Mouse (Mus musculus) left cerebral cortex, postnatal 36 days (tissue): ENCODE results near the gene Ppp1r12c. TPM values are rescaled to one million over a fixed set of nuclear protein-coding genes. Genes with fewer than 3 reads are reported as not detected.
"Not testable (repeated sequence)": the region's sequence is repeated elsewhere in the genome, so short reads cannot be mapped to it uniquely, and the experiment has no call there.

Experiments
- DNase-seq, 2 experiments: peaks; one replicate each; pipeline ENCODE4 v3.0.0; 2021 to 2022; ENCODE audit warnings: low spot score in 2 of 2, mixed read lengths in 1 of 2
- intact Hi-C: fragments of 180-260 bp; cut with DNase I; formaldehyde crosslinking; loops from one replicate; pipeline ENCODE4 v1.15.1; 2025
- total RNA-seq, 2 experiments: library from RNA; stranded (reverse); gene quantifications; 2 replicates each; pipeline ENCODE4 v1.2.3; 2021

Gene Ppp1r12c
- total RNA-seq = 100 to 1,000 TPM; 142 to 168 TPM

- peak; percentile 97 for DNase-seq
- intact Hi-C loops = no loop called here
Observed at GRCm38 (mm10) chr7:4501558-4502397, at the start of gene Ppp1r12c. Gene Ppp1r12c, minus strand, starts transcription at chr7:4501680.

GRCm38 (mm10) chr7:4547221-4547641 is 45.8 kb upstream of the Ppp1r12c start, which contains the start of gene Syt5:
Gene Syt5, minus strand, starts transcription at chr7:4547541.
- intact Hi-C loops = no loop called here
- peak; percentile 71 to 75 for DNase-seq

- peak; percentile 93 to 97 for DNase-seq
- intact Hi-C loops = no loop called here
Observed at GRCm38 (mm10) chr7:4546591-4547131, 45.2 kb upstream of the Ppp1r12c start.

DNA sequence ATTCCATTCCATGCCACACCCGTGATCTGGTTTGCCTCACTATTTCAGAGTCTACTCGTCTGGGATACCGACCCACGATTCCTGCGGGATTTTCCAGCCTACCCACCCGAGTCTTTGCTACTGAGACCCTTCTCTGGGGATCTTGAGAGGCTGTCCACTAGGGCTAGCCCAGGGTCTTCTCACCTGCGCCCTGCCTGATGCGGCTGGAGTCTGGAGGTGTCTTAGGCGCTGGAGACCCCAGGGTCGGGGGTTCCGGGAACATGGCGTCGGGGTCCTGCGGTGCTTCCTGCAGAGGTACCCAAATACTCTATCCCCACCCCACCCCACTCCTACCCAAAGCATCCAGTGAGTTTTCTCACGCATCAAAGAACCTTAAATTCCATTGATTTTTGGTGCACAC is 44.6 kb upstream of the Ppp1r12c start:
- intact Hi-C loops = no loop called here
- DNase-seq = peak in 1 of 2 experiments; percentile 24

- intact Hi-C loops = no loop called here
- no peak for DNase-seq
Observed at GRCm38 (mm10) chr7:4542013-4542412, 40.5 kb upstream of the Ppp1r12c start.

- no peak for DNase-seq
- intact Hi-C loops = no loop called here
Observed at GRCm38 (mm10) chr7:4541344-4541743, 39.9 kb upstream of the Ppp1r12c start.

DNA sequence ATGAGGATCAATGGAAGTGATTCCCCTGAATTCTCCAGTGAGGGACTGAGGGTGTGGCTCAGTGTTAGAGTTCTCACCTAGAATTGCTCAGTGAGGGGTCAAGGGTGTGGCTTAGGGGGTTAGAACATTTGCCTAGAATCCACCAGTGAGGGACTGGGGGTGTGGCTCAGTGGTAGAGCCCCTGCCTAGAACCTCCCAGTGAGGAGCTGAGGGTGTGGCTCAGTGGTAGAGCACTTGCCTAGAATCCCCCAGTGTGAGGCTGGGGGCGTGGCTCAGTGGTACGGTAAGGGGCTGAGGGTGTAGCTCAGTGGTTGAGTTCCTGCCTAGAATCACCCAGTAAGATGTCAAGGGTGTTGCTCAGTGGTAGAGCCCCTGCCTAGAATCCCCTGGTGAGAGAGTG is 37.5 kb upstream of the Ppp1r12c start:
- intact Hi-C loops = no loop called here
- no peak for DNase-seq

DNA sequence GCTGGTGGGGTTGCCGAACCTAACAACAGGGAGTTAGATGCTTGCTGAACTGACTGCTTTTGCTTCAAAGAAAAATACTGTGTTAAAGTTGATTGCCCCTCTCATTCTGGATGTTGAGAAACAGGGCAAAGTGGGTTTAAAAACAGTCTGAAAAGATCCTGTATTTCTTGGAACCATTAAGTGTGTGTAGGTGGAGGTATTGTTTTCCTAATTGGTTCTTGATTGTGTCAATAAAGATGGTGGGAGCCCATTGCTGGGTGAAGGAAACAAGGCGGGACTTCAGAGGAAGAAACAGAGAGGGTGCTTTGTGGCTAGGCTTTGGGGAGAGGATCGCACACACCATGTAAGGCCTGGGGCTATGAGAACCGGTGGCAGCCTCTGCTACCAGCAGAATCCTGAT is 35.7 kb upstream of the Ppp1r12c start:
- intact Hi-C loops = no loop called here
- no peak for DNase-seq

GRCm38 (mm10) chr7:4536369-4536768 is 34.9 kb upstream of the Ppp1r12c start:
- no peak for DNase-seq
- intact Hi-C loops = no loop called here

DNA sequence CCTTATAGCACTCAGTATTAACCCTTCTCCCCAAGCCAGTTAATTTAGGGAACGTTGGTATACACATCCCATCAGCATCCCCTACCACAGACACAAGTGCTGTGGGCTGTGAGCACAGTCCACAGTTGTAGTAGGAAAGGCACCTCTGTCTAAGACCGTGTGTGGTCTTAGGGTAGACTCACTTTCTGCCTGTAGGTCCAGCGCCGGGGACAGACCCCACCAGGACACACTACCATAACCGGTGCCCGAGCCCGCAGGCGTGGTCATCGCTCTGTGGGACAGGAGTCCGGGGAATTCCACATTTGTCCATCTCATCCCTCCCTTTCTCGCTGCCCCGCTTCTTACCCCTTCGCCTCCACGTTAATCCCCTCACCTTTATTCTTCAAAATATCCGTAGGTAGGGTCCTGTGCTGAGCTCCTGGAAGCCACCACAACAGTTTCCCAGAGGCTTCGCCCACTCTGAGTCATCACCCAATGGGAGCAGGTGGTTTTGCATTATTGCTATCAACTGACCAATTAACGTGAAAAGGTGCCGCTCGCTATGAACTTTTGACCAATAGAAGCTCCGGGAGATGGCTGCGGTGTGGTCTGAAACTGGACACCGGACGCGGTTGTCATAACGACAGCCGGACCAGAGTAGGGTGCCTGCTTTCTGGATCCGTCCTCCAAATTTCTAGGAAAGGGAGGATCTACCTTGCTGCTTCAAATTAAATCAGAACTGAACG is 30.7 kb upstream of the Ppp1r12c start, which contains the start of gene Dnaaf3:
Gene Dnaaf3, minus strand, starts transcription at position 449 of the 725 bp plus-strand sequence.
- intact Hi-C loops = no loop called here
- DNase-seq = no peak

DNA sequence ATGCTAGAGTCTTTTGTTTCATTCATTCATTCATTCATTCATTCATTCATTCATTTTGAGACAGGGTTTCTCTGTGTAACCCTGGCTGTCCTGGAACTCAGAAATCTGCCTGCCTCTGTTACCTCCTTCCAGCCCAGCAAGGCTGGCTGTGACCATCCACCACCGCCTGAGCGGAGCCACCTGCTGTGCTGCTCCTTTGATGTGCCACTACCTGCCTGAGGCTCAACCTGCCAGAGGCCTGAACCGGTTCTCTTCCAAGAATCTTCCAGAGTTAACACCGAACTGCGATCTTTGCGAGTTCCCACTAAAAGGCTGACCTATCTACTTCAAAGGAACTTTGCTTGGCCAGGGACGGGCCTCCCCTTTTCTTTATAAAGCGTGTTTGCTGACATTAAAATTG is 28.7 kb upstream of the Ppp1r12c start:
- intact Hi-C loops, DNase-seq: not testable (repeated sequence)

DNA sequence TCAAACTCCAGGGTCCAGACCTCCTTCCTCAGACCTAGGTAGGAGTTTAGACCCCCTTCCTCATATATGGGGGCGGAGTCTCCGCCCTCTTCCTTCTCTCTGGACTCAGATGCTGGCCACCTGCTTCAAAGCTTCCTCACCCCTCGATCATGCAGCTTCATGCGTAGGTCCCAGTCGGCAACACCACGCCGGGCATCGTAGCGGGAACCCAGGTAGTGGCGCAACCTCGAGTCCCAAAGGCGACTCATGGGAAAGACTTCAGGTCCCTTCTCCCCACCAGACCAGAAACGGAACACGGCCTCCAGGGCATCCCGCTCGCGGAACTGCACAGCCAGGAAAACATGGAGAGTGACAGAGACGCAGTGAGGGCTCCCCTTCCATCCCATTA is 25.8 kb upstream of the Ppp1r12c start:
- DNase-seq = no peak
- intact Hi-C loops = loop anchor here (10.0 kb wide), 1 partner anchor 92 kb away; no protein-coding TSS in a partner anchor

- DNase-seq = peak; percentile 65 to 66
- intact Hi-C loops = loop anchor here (10.0 kb wide), 1 partner anchor 92 kb away; no protein-coding TSS in a partner anchor
Observed at GRCm38 (mm10) chr7:4526341-4527301, 25.1 kb upstream of the Ppp1r12c start.

GRCm38 (mm10) chr7:4524212-4524922 is 22.9 kb upstream of the Ppp1r12c start, which contains the start of gene Tnni3:
Gene Tnni3, minus strand, starts transcription at chr7:4524229.
- not testable (repeated sequence) for DNase-seq
- intact Hi-C loops = loop anchor here (10.0 kb wide), 1 partner anchor 90 kb away; no protein-coding TSS in a partner anchor

GRCm38 (mm10) chr7:4523205-4524130 is 22.0 kb upstream of the Ppp1r12c start:
- DNase-seq = no peak
- intact Hi-C loops = loop anchor here (10.0 kb wide), 1 partner anchor 89 kb away; no protein-coding TSS in a partner anchor

- intact Hi-C loops = loop anchor here (10.0 kb wide), 1 partner anchor 87 kb away; no protein-coding TSS in a partner anchor
- no peak for DNase-seq
Observed at GRCm38 (mm10) chr7:4522292-4522691, 20.8 kb upstream of the Ppp1r12c start.
